Mouse (Mus musculus): ENCODE measurements around the gene Mvb12a. TPM values are rescaled to one million over a fixed set of nuclear protein-coding genes. Genes with fewer than 3 reads are reported as not detected.

Mvb12a gene
- total and polyA plus RNA-seq, 3 experiments = 40.4 to 132 (median 75.9) TPM

DNA sequence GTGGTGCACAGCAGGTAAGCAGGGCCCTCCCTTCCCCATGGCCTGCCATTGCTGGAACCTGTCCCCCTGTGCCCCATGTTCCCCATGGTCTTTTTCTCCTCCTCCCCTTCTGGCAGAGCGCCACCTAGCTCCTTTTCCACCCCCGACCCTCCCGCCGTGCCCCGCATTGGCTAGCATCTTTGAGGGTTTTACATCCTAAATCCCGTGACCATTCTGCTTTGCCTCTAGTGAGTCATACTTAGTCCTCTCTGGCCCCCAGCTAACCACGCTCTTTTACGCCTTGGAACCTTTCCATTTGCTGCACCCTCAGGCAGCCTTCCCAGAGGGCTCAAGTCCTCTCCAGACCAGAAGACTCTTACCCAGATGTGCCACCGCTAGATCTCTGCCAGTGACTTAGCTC, 37.5 kb downstream of the Mvb12a start:
- Histone ChIP-seq H3K4me1 (ENCODE audit: insufficient read depth, low read depth, low read length) (peaks cover 3% of the 10 kb centered on the region; the same call in 1 of the 2 replicates), H3K9me3 (replicated peaks) (no peaks in the 10 kb centered on the region), H3K4me3 (ENCODE audit: low read depth, low read length) (no peak overlapping the region), H3K27me3 (ENCODE audit: insufficient read depth, low read length) (peaks cover 44% of the 10 kb centered on the region), H3K36me3 (replicated peaks) (no peaks in the 10 kb centered on the region)
- DNase-seq (ENCODE audit: low spot score) (no peak), ATAC-seq (ENCODE audit: extremely low read depth, insufficient number of reproducible peaks, low FRiP score, poor library complexity, severe bottlenecking) (no peak)
- TF ChIP-seq GATA2 (IDR thresholded peaks at IDR 0.05; ENCODE audit: borderline replicate concordance, low read depth, low read length) = no peak
- no peak for TF ChIP-seq GATA1 (IDR thresholded peaks at IDR 0.05; ENCODE audit: borderline replicate concordance, low read length)
- no peak for TF ChIP-seq POLR2AphosphoS5 (IDR thresholded peaks at IDR 0.05; ENCODE audit: insufficient replicate concordance, low read depth, low read length)
- TF ChIP-seq CTCF (IDR thresholded peaks at IDR 0.05; ENCODE audit: low read depth, low read length) = no peak
- TF ChIP-seq TAL1 (conservative IDR thresholded peaks at IDR 0.05; ENCODE audit: low read depth, low read length) = no peak

DNA sequence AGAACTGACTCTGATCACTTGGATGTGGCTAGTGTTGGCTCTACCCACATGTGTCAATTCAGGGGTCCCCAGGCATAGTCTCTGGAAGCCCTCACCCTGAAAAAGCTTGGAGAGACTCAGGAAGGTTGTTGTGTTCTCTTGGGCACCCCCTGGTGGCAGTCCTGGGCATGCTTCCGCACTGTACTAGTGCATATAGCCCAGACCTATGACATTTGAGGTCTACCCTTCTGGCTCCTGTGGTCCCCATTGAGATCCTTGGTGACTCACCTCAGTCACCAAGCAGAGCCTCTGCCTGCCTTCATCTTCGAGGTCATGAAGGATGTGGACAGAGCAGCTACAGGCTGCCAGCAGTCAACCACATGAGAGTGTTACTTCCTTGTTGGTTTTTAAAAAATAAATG, 44.2 kb downstream of the Mvb12a start:
- H3K27me3 ChIP-seq (ENCODE audit: insufficient read depth, low read length) = peaks cover 10% of the 10 kb centered on the region
- no peak for TF ChIP-seq GATA1 (IDR thresholded peaks at IDR 0.05; ENCODE audit: borderline replicate concordance, low read length)
- TF ChIP-seq GATA2 (IDR thresholded peaks at IDR 0.05; ENCODE audit: borderline replicate concordance, low read depth, low read length) = no peak
- no peak for TF ChIP-seq POLR2AphosphoS5 (IDR thresholded peaks at IDR 0.05; ENCODE audit: insufficient replicate concordance, low read depth, low read length)
- no peak for TF ChIP-seq CTCF (IDR thresholded peaks at IDR 0.05; ENCODE audit: low read depth, low read length)
- TF ChIP-seq TAL1 (conservative IDR thresholded peaks at IDR 0.05; ENCODE audit: low read depth, low read length) = no peak
- H3K4me3 ChIP-seq (ENCODE audit: low read depth, low read length) = no peak overlapping the region
- no peaks in the 10 kb centered on the region for H3K9me3 ChIP-seq (replicated peaks)
- DNase-seq (ENCODE audit: low spot score) (no peak), ATAC-seq (ENCODE audit: extremely low read depth, insufficient number of reproducible peaks, low FRiP score, poor library complexity, severe bottlenecking) (no peak)
- peaks cover 22% of the 10 kb centered on the region for H3K4me1 ChIP-seq (ENCODE audit: insufficient read depth, low read depth, low read length)
- H3K36me3 ChIP-seq (replicated peaks) = peaks cover 24% of the 10 kb centered on the region

DNA sequence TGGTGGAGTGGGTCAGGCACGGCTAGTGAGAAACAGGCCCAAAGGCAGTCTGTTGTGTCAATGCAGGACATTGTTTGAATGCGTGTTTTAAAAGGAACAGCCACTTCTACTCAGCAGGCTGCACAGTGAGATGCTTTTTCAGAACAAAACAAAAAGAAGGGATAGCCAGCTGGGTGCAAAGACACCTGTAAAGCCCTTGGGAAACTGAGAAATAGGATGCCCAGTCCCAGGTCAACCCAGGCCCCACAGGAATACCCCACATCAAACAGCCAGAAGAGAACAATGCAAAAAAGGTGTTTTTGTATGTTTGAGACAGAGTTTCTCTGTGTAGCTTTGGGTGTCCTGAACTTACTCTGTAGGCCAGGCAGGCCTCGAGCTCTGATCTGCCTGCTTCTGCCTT, 46.0 kb downstream of the Mvb12a start:
- peaks cover 6% of the 10 kb centered on the region for H3K27me3 ChIP-seq (ENCODE audit: insufficient read depth, low read length)
- no peak for TF ChIP-seq GATA1 (IDR thresholded peaks at IDR 0.05; ENCODE audit: borderline replicate concordance, low read length)
- no peak for TF ChIP-seq TAL1 (conservative IDR thresholded peaks at IDR 0.05; ENCODE audit: low read depth, low read length)
- TF ChIP-seq GATA2 (IDR thresholded peaks at IDR 0.05; ENCODE audit: borderline replicate concordance, low read depth, low read length) = no peak
- no peak for TF ChIP-seq POLR2AphosphoS5 (IDR thresholded peaks at IDR 0.05; ENCODE audit: insufficient replicate concordance, low read depth, low read length)
- no peak for TF ChIP-seq CTCF (IDR thresholded peaks at IDR 0.05; ENCODE audit: low read depth, low read length)
- ATAC-seq (ENCODE audit: extremely low read depth, insufficient number of reproducible peaks, low FRiP score, poor library complexity, severe bottlenecking) (no peak), DNase-seq (ENCODE audit: low spot score) (no peak)
- H3K4me3 ChIP-seq (ENCODE audit: low read depth, low read length) = no peak overlapping the region
- H3K4me1 ChIP-seq (ENCODE audit: insufficient read depth, low read depth, low read length) = peaks cover 35% of the 10 kb centered on the region
- H3K36me3 ChIP-seq (replicated peaks) = peaks cover 36% of the 10 kb centered on the region
- no peaks in the 10 kb centered on the region for H3K9me3 ChIP-seq (replicated peaks)

DNA sequence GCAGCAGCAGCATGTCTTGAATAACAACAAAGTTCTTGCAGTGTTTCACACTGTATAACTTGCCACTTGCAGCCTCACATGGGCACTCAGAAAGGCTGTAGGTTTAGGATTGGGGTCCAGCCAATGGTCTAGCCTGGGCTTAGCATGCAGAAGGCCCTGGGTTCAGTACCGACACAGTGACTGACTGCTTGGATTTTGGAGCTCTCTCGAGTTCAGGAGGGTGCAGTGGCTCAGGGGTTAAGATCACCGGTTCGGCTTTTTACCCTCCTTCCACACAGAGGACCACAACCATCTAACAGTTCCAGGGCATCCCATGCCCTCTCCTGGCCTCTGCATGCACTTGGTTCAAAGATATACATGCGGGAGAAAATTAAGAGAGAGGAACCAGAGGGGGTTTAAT, 48.3 kb downstream of the Mvb12a start:
- ATAC-seq (ENCODE audit: extremely low read depth, insufficient number of reproducible peaks, low FRiP score, poor library complexity, severe bottlenecking) (no peak), DNase-seq (ENCODE audit: low spot score) (no peak)
- TF ChIP-seq TAL1 (conservative IDR thresholded peaks at IDR 0.05; ENCODE audit: low read depth, low read length) (no peak), GATA2 (IDR thresholded peaks at IDR 0.05; ENCODE audit: borderline replicate concordance, low read depth, low read length) (no peak), CTCF (IDR thresholded peaks at IDR 0.05; ENCODE audit: low read depth, low read length) (no peak), POLR2AphosphoS5 (IDR thresholded peaks at IDR 0.05; ENCODE audit: insufficient replicate concordance, low read depth, low read length) (no peak), GATA1 (IDR thresholded peaks at IDR 0.05; ENCODE audit: borderline replicate concordance, low read length) (no peak)
- no peaks in the 10 kb centered on the region for H3K27me3 ChIP-seq (ENCODE audit: insufficient read depth, low read length)
- H3K4me3 ChIP-seq (ENCODE audit: low read depth, low read length) = peak overlapping the region; percentile 94
- H3K4me1 ChIP-seq (ENCODE audit: insufficient read depth, low read depth, low read length) = peaks cover 56% of the 10 kb centered on the region
- H3K9me3 ChIP-seq (replicated peaks) = no peaks in the 10 kb centered on the region
- peaks cover 58% of the 10 kb centered on the region for H3K36me3 ChIP-seq (replicated peaks)

DNA sequence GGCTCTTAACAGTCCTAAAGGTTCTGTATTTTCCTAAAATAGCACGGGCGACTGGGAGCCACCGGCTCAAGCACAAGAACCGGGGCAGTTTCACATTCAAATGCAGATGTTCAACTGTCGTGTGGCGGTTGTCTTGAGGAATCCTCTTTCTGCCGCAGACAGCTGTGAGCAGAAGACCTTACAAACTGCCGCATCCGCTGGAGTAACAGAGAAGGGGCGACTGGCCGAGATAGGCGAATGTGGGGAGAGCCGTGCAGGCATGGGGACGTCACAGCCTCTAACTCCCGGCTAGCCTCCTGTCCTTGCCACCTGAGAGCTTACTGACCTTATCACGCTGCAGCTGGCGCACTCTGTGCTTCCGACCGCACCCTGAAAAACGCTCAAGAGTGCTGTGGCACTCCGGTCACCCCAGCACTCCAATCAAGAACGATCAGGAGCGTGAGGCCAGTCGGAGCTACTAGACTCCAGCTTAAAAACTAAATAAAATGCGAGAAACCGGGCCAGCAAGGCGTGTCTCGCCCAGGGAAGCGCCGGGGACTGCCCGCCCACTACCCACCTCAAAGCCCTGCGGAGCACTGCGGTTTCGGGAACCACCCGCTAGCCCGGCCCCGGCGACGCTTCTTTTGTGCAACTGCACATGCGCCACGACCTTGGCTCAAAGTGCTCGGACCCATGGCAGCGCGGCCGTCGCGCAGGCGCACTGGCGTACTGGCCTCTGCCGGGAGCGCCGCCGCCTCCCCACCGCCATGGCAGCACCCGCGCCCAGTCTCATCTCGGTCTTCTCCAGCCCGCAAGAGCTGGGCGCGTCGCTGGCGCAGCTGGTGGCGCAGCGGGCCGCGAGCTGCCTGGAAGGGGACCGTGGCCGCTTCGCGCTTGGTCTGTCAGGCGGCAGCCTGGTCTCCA, 49.0 kb downstream of the Mvb12a start, which contains the start of gene Pgls:
Pgls (plus strand) TSS at position 706 of the 903 bp plus-strand sequence.
- no peaks in the 10 kb centered on the region for H3K9me3 ChIP-seq (replicated peaks)

More for the DNA sequence above, 49.0 kb downstream of the Mvb12a start, which contains the start of gene Pgls:
- ATAC-seq (ENCODE audit: extremely low read depth, insufficient number of reproducible peaks, low FRiP score, poor library complexity, severe bottlenecking) = peak; percentile 78
- H3K4me1 ChIP-seq (ENCODE audit: insufficient read depth, low read depth, low read length) = peaks cover 63% of the 10 kb centered on the region
- DNase-seq (ENCODE audit: low spot score) = peak; percentile 96
- H3K4me3 ChIP-seq (ENCODE audit: low read depth, low read length) = peak within 1 kb of the TSS; percentile 94
- H3K36me3 ChIP-seq (replicated peaks) = peaks cover 65% of the 10 kb centered on the region
- peak; percentile 18; the same call in 1 of the 2 replicates for TF ChIP-seq TAL1 (conservative IDR thresholded peaks at IDR 0.05; ENCODE audit: low read depth, low read length)
- TF ChIP-seq POLR2AphosphoS5 (IDR thresholded peaks at IDR 0.05; ENCODE audit: insufficient replicate concordance, low read depth, low read length) = no peak
- no peak for TF ChIP-seq GATA2 (IDR thresholded peaks at IDR 0.05; ENCODE audit: borderline replicate concordance, low read depth, low read length)
- no peak for TF ChIP-seq CTCF (IDR thresholded peaks at IDR 0.05; ENCODE audit: low read depth, low read length)
- no peak for TF ChIP-seq GATA1 (IDR thresholded peaks at IDR 0.05; ENCODE audit: borderline replicate concordance, low read length)
- H3K27me3 ChIP-seq (ENCODE audit: insufficient read depth, low read length) = no peaks in the 10 kb centered on the region
